Mouse (Mus musculus) ovary, postnatal 14 days (tissue): Measurements from ENCODE around the gene Gpr158.
"Not testable (repeated sequence)": the region's sequence is repeated elsewhere in the genome, so short reads cannot be mapped to it uniquely, and the experiment has no call there.

Source experiments
- DNase-seq: peaks from one replicate; pipeline ENCODE4 v3.0.0; 2022; ENCODE audit warnings: low spot score

Gpr158 gene

GRCm38 (mm10) chr2:21367345-21368111 is at the start of gene Gpr158:
Gpr158 (plus strand) TSS chr2:21367542.
- DNase-seq, result peak; percentile 74

GRCm38 (mm10) chr2:21343821-21344220 is 23.5 kb upstream of the Gpr158 start:
- DNase-seq, result no peak

GRCm38 (mm10) chr2:21368351-21369170 is 1.2 kb downstream of the Gpr158 start:
- peak; percentile 6 for DNase-seq

GRCm38 (mm10) chr2:21369171-21369485 is 1.8 kb downstream of the Gpr158 start:
- no peak for DNase-seq

- no peak for DNase-seq
Measured at GRCm38 (mm10) chr2:21369556-21369955, 2.2 kb downstream of the Gpr158 start.

- no peak for DNase-seq
Measured at GRCm38 (mm10) chr2:21379516-21379915, 12.2 kb downstream of the Gpr158 start.

- DNase-seq, result no peak
Measured at GRCm38 (mm10) chr2:21392727-21393126, 25.4 kb downstream of the Gpr158 start.

- no peak for DNase-seq
Measured at GRCm38 (mm10) chr2:21397347-21397746, 30.0 kb downstream of the Gpr158 start.

GRCm38 (mm10) chr2:21399657-21400056 is 32.3 kb downstream of the Gpr158 start:
- no peak for DNase-seq

- DNase-seq, result no peak
Measured at GRCm38 (mm10) chr2:21405617-21406016, 38.3 kb downstream of the Gpr158 start.

GRCm38 (mm10) chr2:21407443-21407985 is 40.2 kb downstream of the Gpr158 start:
- no peak for DNase-seq

- no peak for DNase-seq
Measured at GRCm38 (mm10) chr2:21408821-21409220, 41.5 kb downstream of the Gpr158 start.

GRCm38 (mm10) chr2:21430288-21430687 is 62.9 kb downstream of the Gpr158 start:
- DNase-seq, result no peak

GRCm38 (mm10) chr2:21431182-21431581 is 63.8 kb downstream of the Gpr158 start:
- DNase-seq, result no peak

GRCm38 (mm10) chr2:21439626-21440025 is 72.3 kb downstream of the Gpr158 start:
- DNase-seq, result no peak

- DNase-seq, result not testable (repeated sequence)
Measured at GRCm38 (mm10) chr2:21460606-21461005, 93.3 kb downstream of the Gpr158 start.

- DNase-seq, result no peak
Measured at GRCm38 (mm10) chr2:21474957-21475356, 107.6 kb downstream of the Gpr158 start.

- no peak for DNase-seq
Measured at GRCm38 (mm10) chr2:21496881-21497280, 129.5 kb downstream of the Gpr158 start.

GRCm38 (mm10) chr2:21497965-21498364 is 130.6 kb downstream of the Gpr158 start:
- DNase-seq, result no peak

GRCm38 (mm10) chr2:21499399-21499798 is 132.1 kb downstream of the Gpr158 start:
- DNase-seq, result no peak

- no peak for DNase-seq
Measured at GRCm38 (mm10) chr2:21507449-21507848, 140.1 kb downstream of the Gpr158 start.

- DNase-seq, result no peak
Measured at GRCm38 (mm10) chr2:21530750-21531149, 163.4 kb downstream of the Gpr158 start.

- no peak for DNase-seq
Measured at GRCm38 (mm10) chr2:21619180-21619579, 251.8 kb downstream of the Gpr158 start.
